Mouse (Mus musculus) CH12.LX (cell line): ENCODE measurements around the gene Dtx3l. TPM values are rescaled to one million over a fixed set of nuclear protein-coding genes. Genes with fewer than 3 reads are reported as not detected.
A peak's percentile ranks its signal among the peaks of the same experiment; 100 is the strongest.

ENCODE experiments used
- DNase-seq: peaks from one replicate; pipeline ENCODE4 v3.0.0-alpha.2; 2013; ENCODE audit errors: extremely low read depth
- H3K27ac ChIP-seq: 2 replicates; pipeline ENCODE4 v1.5.1; 2012; ENCODE audit warnings: low read depth, mild to moderate bottlenecking, control low read depth, moderate library complexity; ENCODE audit not compliant: insufficient read depth
- H3K27me3 ChIP-seq: replicated peaks from 2 replicates; pipeline ENCODE3; 2012; ENCODE audit warnings: inconsistent platforms
- H3K36me3 ChIP-seq, 2 experiments: replicated peaks in 1 of 2; 2 replicates each; pipeline versions ENCODE3 to v1.6.1; 2012; ENCODE audit warnings: inconsistent platforms in 1 of 2, low read length in 1 of 2, mild to moderate bottlenecking in 1 of 2, mixed read lengths in 1 of 2, moderate library complexity in 1 of 2; ENCODE audit not compliant: control insufficient read depth in 1 of 2, insufficient read depth in 1 of 2
- H3K4me1 ChIP-seq, 2 experiments: 2 replicates each; pipeline ENCODE4 v1.6.1; 2012; ENCODE audit warnings: inconsistent platforms in 1 of 2, moderate library complexity in 1 of 2; ENCODE audit not compliant: insufficient read depth in 2 of 2, control insufficient read depth in 1 of 2
- H3K4me2 ChIP-seq: 2 replicates; pipeline ENCODE4 v1.6.1; 2012; ENCODE audit warnings: low read depth, mild to moderate bottlenecking, control low read depth; ENCODE audit not compliant: poor library complexity, insufficient read depth, severe bottlenecking
- H3K4me3 ChIP-seq, 3 experiments: fragments of 150-350 bp in 1 of 3; sonication (generic) in 1 of 3; replicated peaks in 1 of 3; 2 replicates each; pipeline versions ENCODE3 to v1.5.1; 2011 to 2012; ENCODE audit warnings: low read depth in 2 of 3, low read length in 2 of 3, mild to moderate bottlenecking in 2 of 3, moderate library complexity in 2 of 3, control low read depth in 1 of 3, improper control_type of control experiment in 1 of 3, inconsistent platforms in 1 of 3, mixed read lengths in 1 of 3; ENCODE audit not compliant: poor library complexity in 1 of 3
- H3K79me2 ChIP-seq: replicated peaks from 2 replicates; pipeline ENCODE4 v1.6.1; 2012; ENCODE audit warnings: mild to moderate bottlenecking, moderate library complexity; ENCODE audit not compliant: control insufficient read depth, poor library complexity, insufficient read depth, severe bottlenecking; ENCODE audit errors: extremely low read depth
- H3K9ac ChIP-seq: 2 replicates; pipeline ENCODE4 v1.6.1; 2012; ENCODE audit warnings: low read depth, mild to moderate bottlenecking, control low read depth, moderate library complexity; ENCODE audit not compliant: insufficient read depth
- H3K9me3 ChIP-seq: replicated peaks from 2 replicates; pipeline ENCODE3; 2012; ENCODE audit warnings: low read length, inconsistent platforms, mixed read lengths
- CHD2 ChIP-seq: IDR thresholded peaks from 2 replicates; pipeline ENCODE4 v1.6.1; 2011; ENCODE audit warnings: low read length, improper control_type of control experiment
- CTCF ChIP-seq, 2 experiments: IDR thresholded peaks in 1 of 2; conservative IDR thresholded peaks in 1 of 2; 2 replicates each; pipeline ENCODE4 v1.5.1; 2011 to 2012; ENCODE audit warnings: low read depth in 2 of 2, low read length in 2 of 2, improper control_type of control experiment in 1 of 2, inconsistent platforms in 1 of 2, mild to moderate bottlenecking in 1 of 2, moderate library complexity in 1 of 2
- E2F4 ChIP-seq: IDR thresholded peaks from 2 replicates; pipeline ENCODE4 v1.6.1; 2011; ENCODE audit warnings: low read depth, low read length, improper control_type of control experiment; ENCODE audit not compliant: insufficient replicate concordance
- EP300 ChIP-seq: IDR thresholded peaks from 2 replicates; pipeline ENCODE4 v1.6.1; 2011; ENCODE audit warnings: low read length, improper control_type of control experiment
- MEF2A ChIP-seq: IDR thresholded peaks from 2 replicates; pipeline ENCODE4 v1.6.1; 2014; ENCODE audit warnings: low read depth, mild to moderate bottlenecking, inconsistent platforms, low read length, improper control_type of control experiment, borderline replicate concordance
- MYC ChIP-seq: IDR thresholded peaks from 2 replicates; pipeline ENCODE4 v1.6.1; 2011; ENCODE audit warnings: low read depth, mild to moderate bottlenecking, improper control_type of control experiment, low read length
- NELFE ChIP-seq: IDR thresholded peaks from 2 replicates; pipeline ENCODE4 v1.6.1; 2011; ENCODE audit warnings: low read depth, low read length, improper control_type of control experiment
- POLR2AphosphoS2 ChIP-seq: IDR thresholded peaks from 2 replicates; pipeline ENCODE4 v1.6.1; 2011; ENCODE audit warnings: low read depth, low read length, improper control_type of control experiment
- SIN3A ChIP-seq: IDR thresholded peaks from 2 replicates; pipeline ENCODE4 v1.6.1; 2012; ENCODE audit warnings: low read length, improper control_type of control experiment, inconsistent platforms
- TBP ChIP-seq: conservative IDR thresholded peaks from 2 replicates; pipeline ENCODE4 v1.6.1; 2011; ENCODE audit warnings: low read depth, low read length, improper control_type of control experiment
- TCF12 ChIP-seq: IDR thresholded peaks from 2 replicates; pipeline ENCODE4 v1.6.1; 2014; ENCODE audit warnings: low read depth, mild to moderate bottlenecking, inconsistent platforms, low read length, improper control_type of control experiment
- USF1 ChIP-seq: IDR thresholded peaks from 2 replicates; pipeline ENCODE4 v1.6.1; 2014; ENCODE audit warnings: low read depth, mild to moderate bottlenecking, inconsistent platforms, low read length, improper control_type of control experiment
- USF2 ChIP-seq: conservative IDR thresholded peaks from 2 replicates; pipeline ENCODE4 v1.6.1; 2011; ENCODE audit warnings: low read depth, low read length, improper control_type of control experiment
- ZC3H11A ChIP-seq: IDR thresholded peaks from 2 replicates; pipeline ENCODE4 v1.6.1; 2012; ENCODE audit warnings: low read depth, mild to moderate bottlenecking, inconsistent platforms, low read length, improper control_type of control experiment
- ZNF384 ChIP-seq: IDR thresholded peaks from 2 replicates; pipeline ENCODE4 v1.6.1; 2012; ENCODE audit warnings: low read depth, low read length, improper control_type of control experiment, inconsistent platforms
- dilution Hi-C: fragments of 300-500 bp; cut with MboI; formaldehyde crosslinking; loops from 2 replicates; pipeline ENCODE4 v1.14.3; 2020; ENCODE audit warnings: low sequenced_read_pairs; ENCODE audit not compliant: extremely low pct_unique_long_range_greater_than_20kb, extremely low pct_ligation_motif_present
- in situ Hi-C: fragments of 300-500 bp; cut with MboI; formaldehyde crosslinking; loops from 3 replicates; pipeline ENCODE4 v1.14.3; 2019; ENCODE audit warnings: low sequenced_read_pairs, low pct_ligation_motif_present, low pct_unique_long_range_greater_than_20kb, mixed read lengths
- polyA plus RNA-seq: library from polyadenylated mRNA; unstranded; fragments of >175 nt; gene quantifications from 2 replicates; pipeline ENCODE4 v1.2.1, GENCODE M21; 2012; ENCODE audit warnings: low read depth; ENCODE audit not compliant: insufficient read length
- total RNA-seq, 2 experiments: library from RNA; depleted of rRNA; stranded (reverse); fragments of 300-350 nt in 1 of 2; fragments of >200 nt in 1 of 2; gene quantifications; 2 replicates each; pipeline ENCODE4 v1.2.3; 2012 to 2014

The Dtx3l gene
- total and polyA plus RNA-seq, 3 experiments: 14.4 to 21.1 (median 17.4) TPM

DNA sequence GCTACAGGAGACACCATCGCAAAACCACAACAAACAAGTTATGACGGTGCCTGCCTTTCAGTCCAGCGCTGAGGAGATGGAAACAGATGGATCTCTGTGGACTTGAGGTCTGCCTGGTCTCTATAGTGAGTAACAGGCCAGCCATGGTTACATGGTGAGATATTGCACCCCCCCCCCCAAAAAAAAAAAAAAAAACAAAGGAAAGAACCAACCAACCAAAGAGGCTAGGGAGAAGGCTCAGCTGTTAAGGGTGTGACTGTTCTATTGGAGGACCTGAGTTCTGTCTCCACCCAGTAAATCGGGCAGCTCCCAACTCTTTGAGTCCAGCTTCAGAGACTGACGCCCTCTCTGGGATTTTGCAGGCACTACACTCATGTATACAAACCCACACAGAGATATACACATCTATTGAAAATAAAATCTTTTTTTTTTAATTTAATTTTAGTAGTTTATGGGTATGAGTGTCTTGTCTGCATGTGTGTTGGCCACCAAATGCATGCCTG, 13.7 kb upstream of the Dtx3l start:
- H3K36me3 ChIP-seq: peaks cover 37 to 81% of the 10 kb centered on the region in 2 experiments
- no peaks in the 10 kb centered on the region for H3K27me3 ChIP-seq
- TF ChIP-seq EP300 (0 out of 2 replicates have a peak, but pooled peaks have one; percentile 19), ZNF384 (peak; percentile 76), TBP (no peak)
- no peaks in the 10 kb centered on the region; the same call in 1 of the 2 replicates for H3K79me2 ChIP-seq
- no peak overlapping the region for H3K9ac ChIP-seq
- peaks cover 3 to 45% of the 10 kb centered on the region in 2 experiments for H3K4me1 ChIP-seq
- DNase-seq: peak; percentile 34
- no peak overlapping the region for H3K27ac ChIP-seq
- H3K4me3 ChIP-seq: no peak overlapping the region
- H3K9me3 ChIP-seq: no peaks in the 10 kb centered on the region
- in situ Hi-C loops: no loop called here
- no peak overlapping the region for H3K4me2 ChIP-seq
- dilution Hi-C loops: no loop called here

DNA sequence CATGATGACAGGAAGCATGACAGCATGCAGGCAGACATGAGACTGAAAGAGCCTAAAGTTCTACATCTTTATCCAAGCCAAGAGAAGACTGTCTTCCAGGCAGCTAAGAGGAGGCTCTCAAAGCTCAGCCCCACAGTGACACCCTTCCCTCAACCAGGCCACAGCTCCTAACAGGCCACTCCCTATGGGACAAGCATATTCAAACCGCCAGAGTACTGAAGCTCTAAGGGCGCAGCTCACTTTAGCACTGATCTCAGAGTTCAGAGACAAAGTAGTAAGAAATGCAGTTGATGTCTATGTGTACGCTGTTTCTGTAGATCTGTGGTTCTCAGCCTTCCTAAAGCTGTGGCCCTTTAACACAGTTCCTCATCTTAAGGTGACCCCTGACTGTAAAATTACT, 12.3 kb upstream of the Dtx3l start:
- in situ Hi-C loops: no loop called here
- Histone ChIP-seq H3K79me2 (no peaks in the 10 kb centered on the region; the same call in 1 of the 2 replicates), H3K27me3 (no peaks in the 10 kb centered on the region), H3K9ac (no peak overlapping the region), H3K4me2 (no peak overlapping the region), H3K4me1 (peaks cover 3 to 40% of the 10 kb centered on the region in 2 experiments), H3K27ac (no peak overlapping the region), H3K36me3 (peaks cover 35 to 82% of the 10 kb centered on the region in 2 experiments), H3K4me3 (no peak overlapping the region), H3K9me3 (no peaks in the 10 kb centered on the region)
- dilution Hi-C loops: no loop called here
- TF ChIP-seq TCF12: no peak
- no peak for DNase-seq

DNA sequence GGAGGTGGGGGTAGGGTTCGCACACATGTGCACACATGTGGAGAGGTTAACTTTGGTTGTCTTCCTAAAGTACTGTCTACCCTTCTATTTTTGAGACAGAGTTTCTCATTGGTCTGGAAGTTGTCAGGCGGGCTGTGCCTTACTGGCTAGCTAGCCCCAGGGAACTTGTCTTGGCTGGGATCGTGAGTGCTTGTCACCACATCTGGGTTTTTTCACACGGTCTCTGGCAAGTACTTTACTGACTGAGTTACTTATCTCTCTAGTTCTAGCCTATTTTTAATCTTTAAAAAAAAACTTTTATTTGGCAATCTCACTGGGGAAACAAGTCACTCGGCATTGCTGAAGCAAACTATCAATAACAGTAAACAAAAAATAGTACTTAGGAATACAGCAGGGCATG, 10.3 kb upstream of the Dtx3l start:
- Histone ChIP-seq H3K9me3 (no peaks in the 10 kb centered on the region), H3K9ac (no peak overlapping the region), H3K36me3 (peaks cover 32 to 78% of the 10 kb centered on the region in 2 experiments), H3K27me3 (no peaks in the 10 kb centered on the region), H3K4me1 (peaks cover 3 to 21% of the 10 kb centered on the region in 2 experiments; a peak in 3 of 4 replicates), H3K4me2 (no peak overlapping the region), H3K27ac (no peak overlapping the region), H3K4me3 (no peak overlapping the region), H3K79me2 (no peaks in the 10 kb centered on the region; the same call in 1 of the 2 replicates)
- no peak for TF ChIP-seq SIN3A
- TF ChIP-seq E2F4: no peak
- no peak for TF ChIP-seq MEF2A
- TF ChIP-seq USF1: no peak
- no peak for TF ChIP-seq ZNF384
- no peak for TF ChIP-seq NELFE
- TF ChIP-seq CTCF (conservative IDR thresholded peaks at IDR 0.05 in 1 of 2, IDR thresholded peaks at IDR 0.05 in 1 of 2; ENCODE audit: low read depth in 2 of 2, low read length in 2 of 2): no peak
- TF ChIP-seq ZC3H11A: no peak
- TF ChIP-seq MYC: no peak
- no peak for TF ChIP-seq POLR2AphosphoS2
- no peak for TF ChIP-seq USF2
- no peak for TF ChIP-seq CHD2
- DNase-seq: no peak
- dilution Hi-C loops (no loop called here), in situ Hi-C loops (no loop called here)
